Mouse (Mus musculus): Measurements from ENCODE around the gene Ltv1.

DNA sequence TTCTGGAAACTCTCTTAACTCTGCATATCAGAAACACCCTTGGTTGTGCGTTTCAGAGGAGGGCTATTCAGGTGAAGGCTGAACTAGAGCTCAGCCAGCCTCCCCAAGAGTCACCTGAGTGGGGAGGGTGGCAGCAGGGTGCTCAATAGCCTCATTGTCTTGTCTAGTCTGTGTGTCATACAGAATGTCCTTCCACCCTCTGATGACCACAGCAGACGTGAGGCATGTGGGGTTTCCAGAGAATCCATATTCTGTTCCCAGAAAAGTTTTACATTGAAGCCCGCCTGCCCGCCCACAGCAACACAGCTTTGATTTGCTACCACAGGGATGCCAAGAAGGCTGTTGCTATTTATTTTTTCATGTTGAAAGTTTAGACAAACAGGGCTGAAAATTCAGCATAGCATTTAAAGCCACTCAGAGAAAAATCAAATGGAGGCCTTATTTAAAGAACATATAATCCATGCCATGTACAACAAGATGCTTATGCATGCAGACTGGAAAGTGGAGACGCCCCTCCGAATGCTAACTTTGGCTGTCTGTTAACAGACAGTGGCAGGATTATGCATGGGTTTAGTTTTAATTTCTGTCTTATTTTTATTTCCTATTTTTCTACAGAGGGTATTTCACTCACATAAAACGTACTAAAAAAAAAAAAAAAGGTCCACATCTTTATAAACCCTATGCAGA lies 32.6 kb upstream of the Ltv1 start:
- no peak for TF ChIP-seq TAL1 (conservative IDR thresholded peaks at IDR 0.05; ENCODE audit: low read depth, low read length)
- TF ChIP-seq CTCF (IDR thresholded peaks at IDR 0.05; ENCODE audit: low read depth, low read length) = no peak
- no peak for TF ChIP-seq GATA1 (IDR thresholded peaks at IDR 0.05; ENCODE audit: borderline replicate concordance, low read length)
- no peak for TF ChIP-seq POLR2AphosphoS5 (IDR thresholded peaks at IDR 0.05; ENCODE audit: insufficient replicate concordance, low read depth, low read length)

All from G1E (cell line).